Mouse (Mus musculus): ENCODE measurements around the gene Ost4. TPM values are rescaled to one million over a fixed set of nuclear protein-coding genes. Genes with fewer than 3 reads are reported as not detected.

Gene Ost4
- total RNA-seq, 2 experiments from 2014 or later = 98.0 to 102 TPM

DNA sequence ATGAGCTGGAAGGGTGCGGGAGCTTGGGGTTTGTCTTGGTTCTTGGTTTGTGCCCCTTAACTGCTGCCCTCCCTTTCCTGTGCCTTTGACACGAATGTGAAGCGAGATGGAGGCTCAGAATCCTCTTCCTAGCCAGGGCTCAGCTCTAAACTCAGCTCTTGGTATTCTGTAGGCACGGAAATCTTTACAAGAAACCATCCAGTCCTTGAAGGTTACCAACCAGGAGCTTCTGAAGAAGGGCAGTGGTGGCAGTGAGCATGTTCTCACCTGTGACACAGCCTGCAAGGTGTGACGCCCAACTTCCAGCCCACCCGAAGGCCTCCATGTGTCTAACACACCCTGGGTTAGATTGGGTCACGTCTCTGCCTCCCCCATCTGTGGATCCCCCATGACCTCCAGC, 33.2 kb downstream of the Ost4 start:
- intact Hi-C loops (cut with DNase I) = no loop called here
- DNase-seq (ENCODE audit: extremely low spot score in 1 of 2, low spot score in 2 of 2) = no peak

DNA sequence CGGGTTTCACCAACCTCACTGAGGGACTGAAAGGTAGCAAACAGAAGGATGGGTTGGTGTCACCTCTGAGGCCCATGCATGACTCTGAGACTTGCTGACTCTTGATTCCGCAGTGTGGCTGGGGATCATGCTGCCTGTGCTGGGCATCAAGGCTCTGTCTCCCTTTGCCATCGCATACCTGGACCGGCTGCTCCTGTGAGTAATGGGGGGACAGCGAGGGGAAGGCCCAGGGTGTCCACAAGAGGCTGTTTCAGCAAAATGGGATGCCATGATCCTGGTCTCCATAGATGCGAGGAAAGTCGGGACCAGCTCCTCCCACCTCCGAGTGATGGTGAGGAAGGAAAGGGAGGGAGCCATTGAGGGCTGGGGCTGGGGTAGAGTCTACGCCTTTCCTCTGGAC, 35.0 kb downstream of the Ost4 start:
- intact Hi-C loops (cut with DNase I) = no loop called here
- DNase-seq (ENCODE audit: extremely low spot score in 1 of 2, low spot score in 2 of 2) = no peak

DNA sequence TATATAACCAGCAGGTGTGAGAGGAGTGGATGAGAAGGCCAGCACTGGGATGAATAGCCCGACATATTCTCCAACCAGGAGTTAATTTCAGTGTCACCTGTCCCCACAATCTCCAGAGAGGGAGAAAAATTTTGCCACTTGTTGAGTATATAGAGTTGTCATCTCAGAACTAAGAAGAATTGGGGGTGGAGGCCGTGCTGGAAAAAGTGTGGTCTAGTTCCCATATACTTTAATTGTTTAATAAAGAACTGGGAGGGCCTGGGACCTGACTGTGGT, 37.5 kb downstream of the Ost4 start:
- no peak for DNase-seq (ENCODE audit: extremely low spot score in 1 of 2, low spot score in 2 of 2)
- intact Hi-C loops (cut with DNase I) = no loop called here

DNA sequence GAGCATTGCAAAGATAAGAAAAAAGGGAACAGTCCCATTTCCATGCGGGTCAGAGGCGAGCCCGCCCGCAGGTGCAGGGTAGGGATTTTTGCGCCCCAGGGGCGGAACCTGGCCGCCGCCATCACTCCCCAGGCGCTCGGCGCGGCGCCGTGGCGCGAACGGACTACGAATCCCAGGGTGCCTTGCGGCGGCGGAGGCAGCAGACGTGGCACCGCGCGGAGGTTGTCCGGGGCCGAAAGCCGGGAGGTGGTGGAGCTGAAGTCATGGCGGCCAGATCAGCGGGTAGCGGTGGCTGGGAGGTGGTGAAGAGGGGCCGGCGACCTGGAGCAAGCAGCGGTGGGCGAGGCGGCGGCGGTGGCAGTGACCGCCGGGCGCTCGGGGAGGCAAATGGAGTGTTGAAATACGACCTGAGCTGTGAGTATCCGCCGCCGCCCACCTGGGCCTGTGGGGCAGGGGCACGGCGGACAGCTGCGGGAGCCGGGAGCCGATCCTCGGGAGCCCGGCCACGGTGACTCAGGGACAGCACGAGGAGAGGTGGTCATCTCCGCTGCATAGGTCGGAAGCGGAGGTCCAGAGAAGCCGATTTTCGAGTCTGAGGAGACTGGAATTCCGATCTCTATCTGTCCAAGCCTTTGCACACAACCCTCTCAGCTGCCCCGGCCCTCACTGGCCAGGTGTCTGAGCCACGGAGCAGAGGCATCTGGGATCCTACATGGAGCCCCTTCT, 38.0 kb downstream of the Ost4 start:
- intact Hi-C loops (cut with DNase I) = no loop called here

DNA sequence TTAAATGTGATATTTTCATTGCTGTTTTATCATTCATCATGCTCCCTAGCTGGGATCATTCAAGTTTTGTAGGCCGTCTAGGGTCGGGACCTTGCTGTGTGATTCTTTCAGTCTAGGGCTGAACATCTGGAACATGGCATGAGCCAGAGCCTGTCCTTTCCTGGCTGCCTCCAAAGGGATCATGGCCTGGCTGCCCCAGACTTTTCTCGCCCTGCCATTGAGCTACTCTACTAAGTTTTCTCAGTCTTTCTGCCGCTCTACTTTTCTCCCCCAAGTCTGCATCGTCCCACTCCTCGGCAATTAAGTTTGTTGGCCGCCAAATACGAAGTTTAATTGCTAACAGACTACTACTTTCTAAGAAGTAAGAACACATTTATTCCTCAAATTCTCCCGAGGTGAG, 38.6 kb downstream of the Ost4 start:
- intact Hi-C loops (cut with DNase I) = no loop called here
- DNase-seq (ENCODE audit: extremely low spot score in 1 of 2, low spot score in 2 of 2) = no peak

More for the DNA sequence above, 38.0 kb downstream of the Ost4 start:
- peak; percentile 85 to 94 for DNase-seq (ENCODE audit: extremely low spot score in 1 of 2, low spot score in 2 of 2)

DNA sequence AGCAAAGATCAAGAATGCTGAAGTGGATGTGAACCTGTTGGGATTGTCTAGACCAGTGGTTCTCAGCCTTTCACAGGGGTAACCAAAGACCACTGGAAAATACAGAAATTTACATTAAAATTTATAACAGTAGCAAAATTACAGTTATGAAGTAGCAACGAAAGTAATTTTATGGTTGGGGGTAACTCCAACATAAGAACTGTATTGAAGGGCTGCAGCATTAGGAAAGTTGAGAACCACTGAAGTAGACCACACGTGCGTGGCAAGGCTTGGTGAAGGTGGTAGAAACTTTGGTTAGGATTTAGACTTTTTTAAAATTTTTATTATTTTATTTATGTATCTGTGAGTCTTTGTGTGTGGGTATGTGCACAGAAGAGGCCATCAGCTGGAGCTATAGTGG, 39.9 kb downstream of the Ost4 start, which contains the start of gene Tmem214:
Tmem214 (plus strand) TSS at position 301 of the 400 bp plus-strand sequence.
- DNase-seq (ENCODE audit: extremely low spot score in 1 of 2, low spot score in 2 of 2) = no peak
- intact Hi-C loops (cut with DNase I) = no loop called here

DNA sequence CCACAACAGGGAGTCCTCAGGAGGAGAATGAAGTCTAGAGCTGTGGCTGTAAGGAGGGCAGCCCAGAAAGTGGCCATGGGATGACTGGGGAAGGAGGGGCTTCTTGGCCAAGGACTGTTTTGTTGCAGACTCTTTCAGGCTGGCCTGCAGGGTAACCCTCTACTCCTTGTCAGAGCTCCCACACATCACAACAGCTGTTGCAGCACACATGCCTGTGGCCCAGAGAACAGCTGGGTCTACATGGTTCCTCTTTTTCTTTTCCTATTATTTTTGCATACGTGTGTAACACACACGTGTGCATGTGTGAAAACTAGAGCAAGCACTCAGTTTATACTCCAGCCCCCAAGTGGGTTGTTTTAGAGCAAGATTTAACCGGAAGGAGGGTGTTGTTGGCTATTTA, 40.7 kb downstream of the Ost4 start:
- DNase-seq (ENCODE audit: extremely low spot score in 1 of 2, low spot score in 2 of 2) = no peak
- intact Hi-C loops (cut with DNase I) = no loop called here

DNA sequence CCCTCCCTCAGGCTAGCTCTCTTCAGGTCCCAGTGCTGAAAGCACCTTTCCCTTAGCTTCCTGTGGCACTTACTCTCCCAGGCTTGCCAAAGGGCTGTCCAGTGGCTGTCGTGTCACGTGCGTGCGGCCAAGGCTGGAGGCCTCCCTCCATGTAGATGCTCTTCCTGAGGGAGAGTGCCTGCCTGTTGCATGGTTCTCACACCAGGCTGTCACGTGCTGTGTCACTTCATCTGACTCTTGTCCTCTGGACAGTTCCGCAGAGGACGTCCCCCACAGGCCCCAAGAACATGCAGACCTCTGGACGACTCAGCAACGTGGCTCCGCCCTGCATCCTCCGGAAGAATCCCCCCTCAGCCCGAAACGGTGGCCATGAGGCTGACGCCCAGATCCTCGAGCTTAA, 43.3 kb downstream of the Ost4 start:
- no peak for DNase-seq (ENCODE audit: extremely low spot score in 1 of 2, low spot score in 2 of 2)
- intact Hi-C loops (cut with DNase I) = no loop called here

DNA sequence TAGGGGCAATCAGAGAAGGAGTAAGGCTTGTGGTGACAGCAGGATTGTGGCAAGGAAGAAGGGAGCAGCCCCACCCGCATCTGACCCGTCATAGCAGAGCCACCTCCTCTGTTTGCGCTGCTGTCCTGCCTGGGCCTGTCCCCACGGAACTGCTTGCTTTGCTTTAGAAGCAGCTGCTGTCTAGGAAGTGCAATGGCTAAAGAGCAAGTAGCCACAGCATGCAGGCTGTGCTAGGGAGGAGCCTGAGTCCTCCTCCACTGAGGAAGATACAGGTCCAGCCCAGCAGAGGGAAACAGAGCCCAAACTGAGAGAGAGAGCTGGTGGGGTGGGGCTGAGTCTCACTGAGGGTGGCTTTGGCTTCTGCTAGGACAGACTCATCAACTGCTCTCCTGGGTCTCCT, 43.7 kb downstream of the Ost4 start:
- intact Hi-C loops (cut with DNase I) = no loop called here
- peak in 1 of 2 experiments; percentile 41 for DNase-seq (ENCODE audit: extremely low spot score in 1 of 2, low spot score in 2 of 2)

DNA sequence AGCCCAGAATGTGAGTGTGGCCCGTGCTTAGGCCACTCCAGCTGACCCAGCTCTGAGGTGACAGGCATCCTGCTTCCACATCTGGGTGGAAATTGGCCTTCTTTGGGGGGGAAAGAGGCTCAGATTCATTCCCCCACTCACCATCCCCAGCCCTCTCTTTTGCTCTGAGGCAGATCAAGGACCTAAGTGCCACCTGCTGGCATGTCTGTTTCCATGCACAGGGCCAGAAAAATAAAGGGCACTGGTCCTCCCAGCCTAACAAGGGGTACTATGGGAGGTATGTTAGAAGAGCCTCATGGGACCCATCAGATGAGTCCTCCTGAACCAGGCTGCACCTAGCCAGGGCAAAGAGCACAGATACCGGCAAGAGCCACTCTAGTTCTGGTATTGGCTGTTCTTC, 51.5 kb downstream of the Ost4 start:
- no peak for DNase-seq (ENCODE audit: extremely low spot score in 1 of 2, low spot score in 2 of 2)
- intact Hi-C loops (cut with DNase I) = loop anchor here (5.0 kb wide), 1 partner anchor 39 kb away; no protein-coding TSS in a partner anchor

Other genes with a start within 250 kb of the Ost4 start
- 1 to 10 TPM; 6.1 to 7.6 TPM for gene Cenpa, start 241.0 kb downstream of the Ost4 start, total RNA-seq (2021)
- gene Dpysl5, start 196.2 kb downstream of the Ost4 start, total RNA-seq (2021) = 100 to 1,000 TPM; 354 to 401 TPM
- gene Mapre3, start 93.1 kb downstream of the Ost4 start, total RNA-seq (2021) = 100 to 1,000 TPM; 191 to 193 TPM
- 10 to 100 TPM; 61.3 to 66.5 TPM for gene Tmem214, start 39.8 kb downstream of the Ost4 start, total RNA-seq (2021)
- gene Agbl5, start 19.1 kb downstream of the Ost4 start, total RNA-seq (2021) = 10 to 100 TPM; 19.5 to 22.2 TPM
- 1 to 10 TPM; 5.1 to 5.5 TPM for gene Emilin1, start 5.6 kb upstream of the Ost4 start, total RNA-seq (2021)
- gene Khk, start 13.6 kb upstream of the Ost4 start, total RNA-seq (2021) = 1 to 10 TPM; 7.3 to 8.0 TPM
- gene Cgref1, start 37.8 kb upstream of the Ost4 start, total RNA-seq (2021) = 10 to 100 TPM; 61.1 to 62.5 TPM
- gene Preb, start 52.6 kb upstream of the Ost4 start, total RNA-seq (2021) = 100 to 1,000 TPM; 116 to 122 TPM
- under 1 TPM; 0.08 to 0.24 TPM for gene Tcf23, start 60.9 kb upstream of the Ost4 start, total RNA-seq (2021)
- 10 to 100 TPM; 72.4 to 77.2 TPM for gene Atraid, start 140.5 kb upstream of the Ost4 start, total RNA-seq (2021)
- gene Slc5a6, start 141.1 kb upstream of the Ost4 start, total RNA-seq (2021) = 10 to 100 TPM; 15.3 to 16.5 TPM
- 10 to 100 TPM; 21.5 to 25.4 TPM for gene Cad, start 147.0 kb upstream of the Ost4 start, total RNA-seq (2021)
- not detected for gene Dnajc5g, start 198.5 kb upstream of the Ost4 start, total RNA-seq (2021)
- 100 to 1,000 TPM; 101 to 118 TPM for gene Slc30a3, start 200.4 kb upstream of the Ost4 start, total RNA-seq (2021)
- gene Trim54, start 208.9 kb upstream of the Ost4 start, total RNA-seq (2021) = under 1 TPM; 0.86 to 0.97 TPM
- 1 to 10 TPM; 1.1 TPM for gene Ucn, start 231.0 kb upstream of the Ost4 start, total RNA-seq (2021)
- gene Mpv17, start 246.5 kb upstream of the Ost4 start, total RNA-seq (2021) = 10 to 100 TPM; 35.7 to 36.2 TPM

Data from left cerebral cortex, postnatal 10 days (tissue).